Mouse (Mus musculus) embryo, embryonic 10 days (tissue): Measurements from ENCODE around the gene Gemin6.
"Not testable (repeated sequence)": the region's sequence is repeated elsewhere in the genome, so short reads cannot be mapped to it uniquely, and the experiment has no call there.

Experiments used
- DNase-seq: peaks from one replicate; pipeline ENCODE4 v3.0.0-alpha.2; 2015; ENCODE audit warnings: low spot score

Gene Gemin6

DNA sequence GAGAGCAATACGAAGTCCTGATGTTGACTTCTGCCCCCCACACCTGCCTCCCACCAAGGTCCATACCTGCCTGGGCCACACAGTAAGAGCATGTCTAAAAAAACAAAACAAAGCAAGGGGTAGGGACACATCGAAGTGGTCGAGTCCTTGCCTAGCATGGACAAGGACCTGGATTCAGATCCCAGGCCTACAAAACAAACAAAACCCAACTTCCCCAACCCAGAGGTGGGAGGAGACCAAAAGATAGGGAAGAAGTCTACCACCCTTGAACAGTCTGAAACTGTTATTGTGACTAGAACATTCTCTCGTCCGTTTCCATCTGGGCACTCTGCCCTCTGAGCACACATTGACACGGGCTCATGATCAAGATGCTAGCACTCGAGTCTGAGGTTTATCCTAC, 10.1 kb downstream of the Gemin6 start:
- DNase-seq: no peak

- no peak for DNase-seq
Observed at GRCm38 (mm10) chr17:80235477-80235876, 11.2 kb downstream of the Gemin6 start.

GRCm38 (mm10) chr17:80236805-80237204, 12.6 kb downstream of the Gemin6 start:
- no peak for DNase-seq

DNA sequence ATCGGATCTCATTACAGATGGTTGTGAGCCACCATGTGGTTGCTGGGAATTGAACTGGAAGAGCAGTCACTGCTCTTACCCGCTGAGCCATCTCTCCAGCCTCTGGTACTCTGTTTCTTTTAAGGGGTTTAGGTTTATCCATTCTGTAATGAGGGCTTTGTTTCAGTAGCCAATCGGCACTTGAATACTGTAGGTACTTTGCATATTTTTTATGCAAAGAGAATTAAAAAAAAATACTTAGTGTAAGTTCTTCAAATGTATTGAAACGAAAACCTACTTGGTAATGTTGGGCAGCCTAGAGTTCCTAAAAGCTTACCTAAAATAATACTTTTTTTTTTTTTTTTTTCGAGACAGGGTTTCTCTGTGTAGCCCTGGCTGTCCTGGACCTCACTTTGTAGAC, 13.2 kb downstream of the Gemin6 start:
- DNase-seq: no peak

DNA sequence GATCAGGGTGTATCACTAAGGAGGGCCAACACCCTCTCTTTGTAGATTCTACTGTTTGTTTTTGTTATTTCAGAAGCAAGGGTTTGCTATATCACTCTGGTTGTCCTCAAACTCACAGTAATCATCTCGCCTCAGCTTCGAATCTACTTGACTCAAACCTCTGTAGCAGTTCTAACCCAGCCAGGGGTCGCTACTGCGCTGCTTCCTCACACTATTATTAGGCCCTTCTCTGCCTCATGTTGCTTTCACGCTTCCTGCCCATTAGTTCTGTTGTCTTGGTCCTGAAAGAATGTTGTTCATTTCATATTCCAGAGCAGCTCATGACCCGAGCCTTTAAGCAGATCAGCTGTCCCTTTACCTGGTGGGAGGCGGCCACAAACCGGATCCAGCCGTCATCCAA, 17.4 kb downstream of the Gemin6 start:
- DNase-seq: no peak

DNA sequence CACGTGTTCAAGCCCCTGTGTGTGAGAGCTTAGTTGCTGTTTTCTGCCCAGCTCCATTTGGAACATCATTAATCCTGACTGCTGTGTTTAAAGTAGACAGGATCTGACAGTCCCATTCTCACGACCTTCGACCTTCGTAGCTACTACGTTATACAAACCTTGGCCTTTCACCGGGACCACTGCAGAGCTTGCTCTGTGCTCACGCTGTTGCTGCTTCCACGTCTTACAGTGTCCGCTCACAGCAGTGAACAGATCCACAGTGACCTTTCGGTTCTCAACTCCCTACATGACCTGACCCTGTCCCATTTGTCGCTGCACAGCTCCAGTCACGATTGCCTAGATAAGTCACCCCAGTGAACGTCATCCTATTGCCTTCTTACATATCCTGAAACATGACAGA, 18.9 kb downstream of the Gemin6 start:
- DNase-seq: peak; percentile 76

DNA sequence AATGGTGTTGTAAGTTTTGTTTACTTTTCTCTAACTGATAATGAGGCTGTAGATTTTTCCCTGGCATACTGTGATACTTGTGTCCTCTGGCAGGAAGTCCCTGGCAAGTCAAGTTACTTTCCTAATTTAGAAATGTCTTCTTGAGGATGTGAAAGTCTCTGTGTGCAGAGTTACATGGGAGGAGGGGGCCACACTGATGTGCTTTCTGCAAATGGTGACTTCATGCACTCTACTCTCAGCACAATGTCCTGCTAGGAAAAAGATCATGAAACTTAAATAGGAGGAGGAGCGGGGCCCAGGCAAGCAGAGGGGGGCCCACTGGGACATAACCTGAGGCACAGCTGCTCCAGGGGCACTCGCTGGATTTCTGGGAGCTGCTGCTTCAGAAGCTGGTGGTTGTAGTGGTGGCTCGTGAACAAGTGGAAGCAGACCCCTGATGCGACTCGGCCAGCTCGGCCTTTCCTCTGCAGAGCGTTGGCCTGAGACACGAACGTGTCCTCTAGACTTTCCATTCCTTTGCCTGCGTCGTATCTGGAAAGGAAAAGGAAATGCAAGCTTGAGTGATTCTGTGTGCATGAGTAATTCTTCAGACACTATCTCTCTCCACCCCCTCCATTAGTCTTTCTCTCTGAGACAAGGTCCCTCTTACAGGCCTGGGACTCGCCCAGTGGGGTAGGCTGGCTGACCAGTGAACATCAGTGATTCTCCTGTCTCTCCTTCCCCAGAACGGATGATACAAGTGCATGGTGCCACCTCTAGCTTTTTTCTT, 28.7 kb downstream of the Gemin6 start:
- DNase-seq: no peak

- no peak for DNase-seq
Observed at GRCm38 (mm10) chr17:80254421-80254820, 30.2 kb downstream of the Gemin6 start.

GRCm38 (mm10) chr17:80255208-80255607, 31.0 kb downstream of the Gemin6 start:
- peak; percentile 72 for DNase-seq

GRCm38 (mm10) chr17:80267065-80267464, 42.8 kb downstream of the Gemin6 start:
- DNase-seq: no peak

- DNase-seq: no peak
Observed at GRCm38 (mm10) chr17:80268151-80268550, 43.9 kb downstream of the Gemin6 start.

- DNase-seq: not testable (repeated sequence)
Observed at GRCm38 (mm10) chr17:80270622-80271021, 46.4 kb downstream of the Gemin6 start.
